Mouse (Mus musculus): Measurements from ENCODE around the gene Prdm10. TPM values are rescaled to one million over a fixed set of nuclear protein-coding genes. Genes with fewer than 3 reads are reported as not detected.

Gene Prdm10
- total RNA-seq, 2 experiments from 2014 or later: 17.3 to 17.6 TPM

GRCm38 (mm10) chr9:31404311-31404710 is 124.0 kb downstream of the Prdm10 start:
- DNase-seq (ENCODE audit: extremely low spot score in 1 of 2, low spot score in 2 of 2): no peak
- intact Hi-C loops (cut with DNase I): loop anchor here (5.0 kb wide), 1 partner anchor 252 kb away; no protein-coding TSS in a partner anchor

- intact Hi-C loops (cut with DNase I): no loop called here
- DNase-seq (ENCODE audit: extremely low spot score in 1 of 2, low spot score in 2 of 2): no peak
Observed at GRCm38 (mm10) chr9:31405217-31405616, 124.9 kb downstream of the Prdm10 start.

GRCm38 (mm10) chr9:31412165-31412564 is 131.8 kb downstream of the Prdm10 start:
- no peak for DNase-seq (ENCODE audit: extremely low spot score in 1 of 2, low spot score in 2 of 2)
- intact Hi-C loops (cut with DNase I): no loop called here

GRCm38 (mm10) chr9:31418821-31419220 is 138.5 kb downstream of the Prdm10 start:
- DNase-seq (ENCODE audit: extremely low spot score in 1 of 2, low spot score in 2 of 2): no peak
- intact Hi-C loops (cut with DNase I): no loop called here

- intact Hi-C loops (cut with DNase I): loop anchor here (5.0 kb wide), 1 partner anchor 120 kb away; no protein-coding TSS in a partner anchor
- no peak for DNase-seq (ENCODE audit: extremely low spot score in 1 of 2, low spot score in 2 of 2)
Observed at GRCm38 (mm10) chr9:31422143-31422542, 141.8 kb downstream of the Prdm10 start.

- no peak for DNase-seq (ENCODE audit: extremely low spot score in 1 of 2, low spot score in 2 of 2)
- intact Hi-C loops (cut with DNase I): no loop called here
Observed at GRCm38 (mm10) chr9:31428971-31429370, 148.6 kb downstream of the Prdm10 start.

- intact Hi-C loops (cut with DNase I): no loop called here
- no peak for DNase-seq (ENCODE audit: extremely low spot score in 1 of 2, low spot score in 2 of 2)
Observed at GRCm38 (mm10) chr9:31430011-31430410, 149.7 kb downstream of the Prdm10 start.

Other genes starting within 250 kb of the Prdm10 start
- 10 to 100 TPM; 43.6 to 45.7 TPM for gene Zbtb44, start 249.9 kb upstream of the Prdm10 start, total RNA-seq (2021)
- gene St14, start 148.7 kb upstream of the Prdm10 start, total RNA-seq (2021): under 1 TPM; 0.30 to 0.49 TPM
- 100 to 1,000 TPM; 480 to 510 TPM for gene Aplp2, start 68.7 kb upstream of the Prdm10 start, total RNA-seq (2021)
- gene Nfrkb, start 105.7 kb downstream of the Prdm10 start, total RNA-seq (2021): 10 to 100 TPM; 32.3 to 35.3 TPM
- gene Tmem45b, start 183.9 kb downstream of the Prdm10 start, total RNA-seq (2021): not detected

Data from left cerebral cortex, postnatal 10 days (tissue).